Mouse (Mus musculus) skeletal muscle tissue, adult 2 months (tissue): ENCODE measurements at regions not wholly inside any gene's neighbourhood (a gene's known extent, or its start where the extent isn't known, plus 50 kb on each side); places are given as distances from the start of the nearest gene placed in this dataset.

Experiments used
- DNase-seq: peaks from one replicate; pipeline ENCODE4 v3.0.0-alpha.2; 2012; ENCODE audit warnings: low read depth, low spot score

DNA sequence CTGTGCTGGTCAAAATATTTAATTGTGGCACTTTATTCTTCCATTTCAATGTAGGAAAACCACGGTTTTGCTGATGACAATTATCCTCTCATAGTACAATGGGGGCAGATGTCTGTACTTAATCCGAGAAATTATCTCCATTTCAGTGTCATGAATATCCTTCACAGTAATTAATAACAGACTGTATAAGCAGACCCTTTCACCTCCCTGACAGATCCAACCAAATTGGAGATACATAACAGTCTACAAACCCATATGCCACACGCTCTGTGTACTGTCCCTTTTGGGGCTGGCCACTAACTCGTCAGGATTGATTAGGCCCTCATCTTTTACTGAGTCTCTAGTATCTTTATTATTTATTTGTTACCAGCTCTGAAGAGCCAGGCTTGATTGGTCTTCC, 212.6 kb upstream of the Igfbp7 start:
- DNase-seq = no peak

DNA sequence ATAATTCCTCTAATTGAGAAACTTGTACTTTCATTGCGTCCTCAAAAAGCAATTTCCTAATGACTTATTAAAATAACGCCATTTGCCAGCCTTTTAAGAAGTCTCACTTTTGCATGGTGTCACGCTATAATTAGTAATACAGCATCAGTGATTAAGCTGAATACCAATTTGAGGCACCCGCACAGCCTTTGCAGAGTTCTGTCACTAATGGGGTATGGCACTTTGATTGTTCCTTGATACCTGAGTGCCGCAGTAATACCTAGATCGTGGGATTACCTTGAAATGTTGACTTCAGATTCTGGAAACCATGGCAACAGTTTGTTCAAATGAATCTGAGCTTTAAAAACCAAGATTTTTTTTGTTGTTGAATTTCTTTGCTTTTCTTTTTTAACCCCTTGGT, 202.7 kb upstream of the Igfbp7 start:
- DNase-seq = no peak

DNA sequence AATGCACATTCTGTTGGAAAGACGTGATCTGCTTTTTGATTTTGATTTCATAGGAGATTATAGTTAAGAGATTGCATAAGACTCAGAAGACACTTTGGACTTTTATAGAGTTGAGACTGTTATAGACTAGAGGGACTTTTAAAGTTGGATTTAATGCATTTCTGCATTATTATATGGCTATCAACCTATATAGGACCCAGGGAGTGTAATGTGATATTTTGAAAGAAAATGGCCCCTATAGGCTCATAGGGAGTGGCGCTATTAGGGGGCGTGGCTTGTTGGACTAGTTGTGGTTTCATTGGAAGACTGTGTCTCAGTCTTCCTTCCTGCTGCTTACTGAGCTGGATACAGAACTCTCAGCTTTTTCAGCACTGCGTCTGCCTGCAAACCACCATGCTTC, 186.9 kb upstream of the Igfbp7 start:
- DNase-seq = no peak

DNA sequence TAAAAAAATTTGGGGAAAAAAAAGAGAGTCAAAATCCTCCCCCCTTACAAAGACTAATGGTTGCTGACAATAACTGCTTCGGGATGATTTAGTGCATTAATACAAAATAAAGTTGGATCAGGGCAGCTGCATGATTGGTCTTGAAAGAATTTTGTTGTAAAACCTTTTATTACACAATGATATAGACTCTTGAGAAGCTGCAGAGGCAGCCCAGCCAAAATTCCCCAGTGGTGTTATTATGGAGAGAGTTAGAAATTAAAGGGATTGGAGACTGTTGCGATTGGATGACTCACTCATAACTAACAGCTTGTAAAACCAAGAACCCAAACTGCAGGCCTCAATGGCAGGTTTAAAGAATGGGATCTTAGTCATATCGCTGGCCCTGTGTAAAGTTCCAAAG, 181.4 kb upstream of the Igfbp7 start:
- no peak for DNase-seq

DNA sequence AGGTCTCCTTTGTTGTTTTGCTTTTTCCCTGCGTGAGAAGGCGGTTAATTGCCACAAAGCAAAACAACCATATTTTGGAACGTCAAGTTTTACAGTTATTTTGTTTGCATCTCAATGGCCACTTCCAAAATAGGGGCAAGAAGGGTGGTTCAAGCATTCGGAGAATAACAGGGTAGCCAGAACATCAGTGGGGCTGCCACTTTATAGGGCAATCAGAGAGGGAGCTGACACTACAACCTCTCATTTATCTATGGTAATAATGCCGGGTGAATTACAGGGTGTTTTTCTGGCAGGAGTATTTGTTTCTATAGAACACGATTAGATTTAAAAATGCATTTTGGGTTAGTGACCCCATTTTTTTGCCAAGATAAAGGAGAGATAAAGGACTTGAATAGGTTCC, 173.9 kb upstream of the Igfbp7 start:
- no peak for DNase-seq

DNA sequence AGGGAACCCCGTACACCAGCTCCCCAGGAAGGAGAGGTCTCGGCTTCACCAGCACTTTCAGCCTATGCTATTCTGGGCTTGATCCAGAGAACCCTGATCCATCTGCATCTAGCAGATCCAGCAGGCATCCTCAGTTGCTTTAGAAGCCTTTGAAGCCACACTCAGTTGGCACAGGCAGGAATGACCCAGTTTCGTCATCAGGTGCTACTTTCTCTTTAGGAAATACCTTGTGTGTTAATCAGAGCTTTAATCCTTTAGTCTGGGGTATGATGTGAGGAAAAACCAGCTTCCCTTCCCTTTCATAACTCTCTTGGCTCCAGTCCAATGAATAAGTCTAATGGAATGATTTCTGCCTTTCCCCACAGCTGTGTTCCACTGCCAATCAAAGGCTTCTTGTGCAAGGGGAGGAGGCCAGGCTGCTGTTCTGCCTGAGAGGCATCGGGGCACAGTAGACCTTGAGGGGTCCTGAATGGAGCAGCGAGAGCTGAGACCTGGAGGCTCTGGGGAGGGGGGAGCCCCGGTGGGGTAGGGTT, 173.3 kb upstream of the Igfbp7 start:
- peak; percentile 26 for DNase-seq

DNA sequence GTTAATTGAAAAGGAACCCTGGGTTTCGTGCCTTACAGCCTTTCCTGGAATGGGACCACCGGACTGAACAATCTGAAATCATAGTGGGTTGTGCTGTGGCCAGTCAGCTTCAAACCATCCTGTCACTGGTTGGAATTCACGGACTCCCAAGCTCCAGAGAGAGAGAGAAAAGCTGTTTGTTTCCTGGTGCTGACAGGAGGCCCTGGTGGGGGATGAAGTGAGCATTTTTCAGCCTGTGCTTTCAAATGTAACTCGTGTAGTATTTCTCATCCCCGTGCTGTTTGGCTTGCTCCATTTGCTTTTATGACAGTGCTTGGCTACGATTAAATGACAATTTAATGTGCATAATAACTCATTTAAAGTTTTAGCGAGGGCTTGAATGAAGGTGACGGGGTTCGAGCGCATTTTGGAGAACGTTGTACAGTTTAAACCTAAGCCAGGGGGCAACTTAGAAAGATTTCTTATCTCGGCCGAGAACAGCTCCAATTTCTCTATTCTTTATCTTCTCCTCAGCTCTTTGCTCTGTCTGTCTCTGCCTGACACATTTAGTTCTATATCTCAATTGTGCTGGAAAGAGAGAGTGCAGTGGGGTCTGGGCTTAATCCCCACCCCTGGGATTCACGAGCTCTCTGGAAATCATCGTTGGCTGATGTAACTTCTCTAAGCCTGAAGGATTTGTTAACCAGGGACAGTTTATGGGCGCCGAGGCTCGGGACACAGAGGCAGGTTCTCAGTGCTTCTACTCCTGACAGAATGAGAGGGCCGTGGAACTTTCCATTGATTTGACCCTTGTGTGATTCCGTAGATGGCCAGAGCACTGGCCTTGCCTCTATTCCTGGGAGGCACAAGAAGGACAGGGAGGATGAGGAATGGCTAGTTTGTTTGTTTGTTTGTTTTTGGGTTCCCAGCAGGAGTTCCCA, 172.2 kb upstream of the Igfbp7 start:
- DNase-seq = no peak

DNA sequence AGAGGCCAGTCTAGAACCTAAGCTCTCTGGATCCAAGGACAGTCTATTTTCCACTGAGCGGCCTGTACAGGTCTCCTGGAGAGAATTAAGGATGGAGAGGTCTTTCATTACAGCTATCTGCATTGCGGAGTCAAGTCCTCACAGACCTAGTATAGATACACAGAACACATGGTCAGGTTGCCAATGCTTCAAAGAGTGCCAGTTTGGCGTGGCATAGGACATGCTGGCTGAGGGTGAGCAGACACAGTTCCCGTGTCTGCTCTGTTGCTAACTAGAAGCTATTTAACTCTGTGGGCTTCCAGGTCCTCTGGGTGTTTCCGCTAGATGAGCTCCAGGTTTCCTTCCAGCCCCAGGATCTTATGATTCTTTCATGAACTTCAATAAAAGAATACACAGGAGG, 169.0 kb upstream of the Igfbp7 start:
- DNase-seq = no peak

DNA sequence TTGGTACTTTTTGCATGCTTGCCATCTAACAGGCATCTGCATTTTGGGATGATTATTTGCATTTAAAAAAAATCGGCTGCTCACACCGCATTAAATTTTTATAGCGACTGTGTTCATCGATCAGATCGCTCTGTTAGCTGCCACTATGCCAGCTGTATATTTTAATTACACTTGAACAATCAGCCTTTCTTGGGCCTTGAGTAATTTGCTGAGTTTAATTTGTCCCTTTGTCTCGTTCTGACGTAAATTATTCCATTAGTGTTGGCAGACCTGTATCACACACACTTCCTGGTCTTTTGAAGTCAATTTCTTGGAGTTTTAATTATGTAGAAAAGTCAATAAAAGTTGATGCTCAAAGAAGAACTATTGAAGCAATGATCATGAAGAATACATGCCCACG, 167.9 kb upstream of the Igfbp7 start:
- DNase-seq = no peak

DNA sequence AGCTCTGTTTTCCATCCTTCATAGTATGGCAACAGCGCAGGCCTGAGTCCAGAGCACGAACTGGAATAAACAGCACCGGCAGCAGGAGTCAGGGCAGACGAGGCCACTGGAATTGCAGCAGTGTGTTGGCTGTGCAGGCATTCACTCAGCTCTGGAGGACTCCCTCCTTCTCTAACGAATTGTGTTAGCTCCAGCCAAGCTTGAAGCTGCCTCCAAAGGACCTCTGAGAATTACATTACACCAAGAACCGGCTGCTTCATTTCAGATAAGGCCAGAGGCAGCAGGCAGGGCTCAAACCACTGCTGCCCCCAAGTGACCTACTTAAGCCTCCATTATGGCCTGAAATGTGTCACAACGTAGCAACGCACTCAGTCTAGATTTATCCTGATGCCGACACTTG, 162.5 kb upstream of the Igfbp7 start:
- no peak for DNase-seq

DNA sequence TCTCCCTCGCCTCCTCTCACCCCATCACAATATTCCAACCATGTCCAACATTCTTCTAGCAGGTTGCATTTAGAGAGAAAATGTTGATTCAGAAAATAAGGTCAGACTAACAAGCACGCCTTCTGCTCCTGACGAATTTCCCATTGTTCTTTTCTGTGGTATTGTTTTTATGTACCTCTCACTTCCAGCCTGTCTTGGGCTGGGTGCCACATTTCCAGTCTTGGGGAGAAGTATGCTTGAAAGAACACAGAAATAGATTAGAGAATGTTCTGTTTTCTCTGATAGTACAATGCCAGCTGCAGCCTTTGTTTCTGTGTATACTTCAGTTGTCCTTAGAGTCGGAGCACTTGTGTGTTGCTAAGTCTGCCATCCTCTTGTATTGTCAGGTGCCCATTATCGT, 160.3 kb upstream of the Igfbp7 start:
- DNase-seq = no peak

DNA sequence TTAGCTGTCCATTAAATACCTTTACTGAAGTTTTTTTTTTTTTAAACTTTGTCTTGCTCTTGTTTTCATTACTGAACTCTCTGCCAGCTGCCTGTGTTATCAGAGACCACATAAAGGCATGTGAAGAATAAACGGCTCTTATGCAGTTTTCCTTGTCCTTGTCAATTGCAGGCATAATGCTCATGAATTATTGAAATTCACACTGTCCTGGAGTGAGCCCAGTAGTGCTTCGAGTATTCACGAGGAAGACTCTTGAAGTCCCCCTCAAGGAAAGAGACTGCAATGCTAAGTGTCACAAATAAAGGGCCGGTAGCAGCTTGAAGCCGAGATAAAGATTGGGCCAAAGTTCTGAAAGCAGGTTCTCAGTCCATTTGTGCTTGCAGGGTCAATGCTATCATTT, 144.7 kb upstream of the Igfbp7 start:
- DNase-seq = no peak

DNA sequence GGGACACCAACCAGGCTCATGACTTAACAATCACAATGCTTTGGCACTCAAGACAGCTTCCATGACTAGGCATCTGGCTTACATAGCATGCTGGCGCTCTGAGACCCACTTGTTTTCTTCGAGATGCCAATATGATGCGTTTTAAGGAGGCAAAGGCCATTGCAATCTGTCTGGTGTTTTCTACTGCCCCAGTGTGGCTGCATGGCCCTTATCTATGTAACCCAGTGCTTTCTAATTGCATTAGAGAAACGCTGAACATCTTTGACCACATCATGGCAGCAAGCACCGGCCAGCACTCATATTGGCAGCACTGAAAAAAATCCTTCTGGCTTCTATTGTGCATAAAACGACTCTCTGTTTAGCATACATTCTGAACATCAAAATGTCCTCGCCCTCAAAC, 144.2 kb upstream of the Igfbp7 start:
- DNase-seq = no peak

DNA sequence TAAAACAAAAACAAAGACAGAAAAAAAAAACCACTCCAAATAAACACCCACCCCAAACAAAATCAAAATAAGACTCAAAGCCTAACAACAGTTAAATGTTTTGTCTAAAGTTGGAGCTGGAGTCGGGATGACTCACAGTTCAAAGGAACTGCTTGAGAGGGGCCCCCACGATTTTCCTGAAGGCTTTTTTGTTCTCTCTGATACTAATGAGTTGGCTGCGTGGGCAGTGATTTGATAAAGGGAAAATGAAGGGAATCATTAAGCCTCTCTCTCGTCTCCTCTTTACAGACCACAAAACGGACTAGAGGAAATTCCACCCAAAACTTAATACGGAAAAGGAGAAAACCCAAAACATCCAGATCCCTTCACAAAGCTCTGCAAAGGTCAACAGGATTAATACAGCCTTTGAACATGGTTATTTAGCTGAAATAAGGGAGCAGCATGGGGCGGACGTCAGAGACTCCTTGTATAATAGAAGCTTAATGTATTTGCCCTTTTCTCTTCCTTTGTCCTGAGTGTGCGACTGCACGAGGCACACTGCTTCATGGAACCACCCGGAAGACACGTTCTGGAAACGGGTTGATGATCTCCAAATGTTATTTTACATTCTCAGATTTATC, 138.3 kb upstream of the Igfbp7 start:
- DNase-seq = no peak

DNA sequence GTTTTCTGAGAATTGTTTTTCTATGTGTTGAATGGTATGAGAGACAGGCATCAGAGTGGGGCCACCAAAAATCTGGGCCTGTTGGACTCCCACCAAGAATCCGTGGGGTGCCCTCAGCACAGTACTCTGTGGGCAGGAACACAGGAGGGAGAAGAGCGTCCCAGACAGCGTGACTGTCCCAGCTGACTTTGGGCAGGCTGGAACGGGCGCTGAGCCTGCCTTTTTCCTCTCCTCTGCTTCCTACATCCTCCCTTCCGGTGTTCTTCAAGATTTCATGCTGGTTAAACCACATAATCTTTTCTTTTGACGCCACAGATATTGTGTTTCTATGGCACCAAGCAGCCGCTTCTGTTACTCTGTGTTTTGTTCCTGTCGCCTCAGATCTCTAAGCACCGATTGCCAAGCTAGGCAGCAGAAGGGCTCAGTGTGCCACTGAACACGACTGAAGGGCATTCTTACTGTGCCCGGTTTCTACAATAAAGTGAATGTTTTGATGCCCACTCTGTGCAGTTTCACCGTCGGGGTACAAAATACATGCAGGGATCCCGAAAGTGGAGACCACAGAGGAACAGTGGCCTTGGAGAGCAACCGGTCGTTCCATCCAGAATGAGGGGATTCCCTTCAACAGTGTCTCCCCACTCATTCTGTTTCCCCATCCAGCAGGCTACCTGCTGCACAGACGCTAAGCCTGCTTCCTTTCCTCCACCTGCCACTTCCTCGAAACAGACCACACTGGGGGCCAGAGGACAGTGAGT, 124.6 kb upstream of the Igfbp7 start:
- DNase-seq = no peak

DNA sequence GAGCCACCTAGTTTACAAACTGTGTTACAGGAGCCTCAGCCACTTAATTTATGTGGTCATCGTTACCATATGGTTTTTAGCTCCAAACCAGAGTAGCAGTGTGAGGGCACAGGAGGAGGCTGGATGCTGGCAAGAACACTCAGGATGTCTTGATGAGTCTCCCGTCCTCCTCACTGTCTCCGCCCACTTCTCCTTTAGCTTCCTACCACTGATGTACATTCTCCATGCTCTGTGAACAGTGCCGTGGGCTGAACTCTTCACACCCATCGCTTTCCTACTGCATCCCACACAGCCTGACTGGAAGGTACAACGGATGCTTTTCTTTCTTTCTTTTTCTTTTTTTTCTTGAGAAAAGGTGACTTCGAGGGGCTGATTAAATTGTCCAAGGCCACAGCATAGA, 122.5 kb upstream of the Igfbp7 start:
- DNase-seq = no peak

DNA sequence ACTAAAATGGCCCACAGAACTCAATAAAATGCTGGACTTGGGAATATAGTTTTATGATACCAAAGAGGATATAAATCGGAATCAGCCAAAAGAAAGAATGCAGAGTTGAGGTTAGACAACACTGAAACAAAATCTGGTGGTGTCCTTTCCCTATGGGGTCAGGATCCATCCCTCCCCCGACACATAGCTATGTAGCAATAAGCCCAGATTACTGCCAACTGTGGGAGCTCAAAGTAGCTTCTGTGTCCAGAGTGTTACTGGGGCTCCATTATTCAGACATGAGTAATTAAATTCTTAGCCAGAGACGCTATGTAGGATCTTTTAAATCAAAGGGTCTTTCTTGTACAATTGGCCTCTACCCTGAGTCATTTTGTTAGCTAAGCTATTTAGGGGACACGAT, 109.4 kb upstream of the Igfbp7 start:
- DNase-seq = no peak

DNA sequence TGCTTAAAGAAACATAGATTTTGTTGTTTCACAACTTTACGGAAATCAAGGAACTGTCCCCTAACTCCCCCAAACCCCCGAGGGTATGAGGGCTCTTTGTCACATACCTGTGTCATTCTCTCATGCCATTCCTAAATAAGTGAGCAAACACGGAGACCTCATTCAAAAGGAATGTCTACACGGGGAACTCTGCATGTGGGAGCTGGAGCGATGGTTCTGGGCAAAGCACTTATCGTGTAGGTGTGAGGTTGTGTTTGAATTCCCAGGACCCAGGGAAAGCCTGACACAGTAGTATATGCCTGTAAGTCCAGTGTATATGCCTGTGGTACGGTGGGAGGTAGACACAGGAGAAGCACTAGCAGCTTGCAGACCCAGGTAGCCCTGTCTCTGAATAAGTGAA, 107.6 kb upstream of the Igfbp7 start:
- DNase-seq = no peak

DNA sequence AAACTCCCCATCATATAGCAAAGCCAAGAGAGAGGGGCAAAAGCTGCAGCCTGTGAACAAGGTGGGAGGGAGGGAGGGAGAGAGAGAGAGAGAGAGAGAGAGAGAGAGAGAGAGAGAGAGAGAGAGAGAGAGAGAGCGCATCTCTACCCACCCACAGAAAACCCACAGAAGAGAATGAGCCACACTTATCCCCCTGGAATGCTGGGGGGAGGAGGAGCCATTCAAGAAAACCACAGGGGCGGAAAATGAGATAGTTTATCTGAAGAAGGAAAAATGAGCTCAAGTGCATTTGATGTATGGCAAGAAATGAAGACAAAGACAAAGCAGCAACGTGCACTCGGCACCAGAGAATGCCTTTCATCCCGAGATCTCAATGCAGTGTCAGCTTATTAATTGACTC, 94.8 kb upstream of the Igfbp7 start:
- no peak for DNase-seq

DNA sequence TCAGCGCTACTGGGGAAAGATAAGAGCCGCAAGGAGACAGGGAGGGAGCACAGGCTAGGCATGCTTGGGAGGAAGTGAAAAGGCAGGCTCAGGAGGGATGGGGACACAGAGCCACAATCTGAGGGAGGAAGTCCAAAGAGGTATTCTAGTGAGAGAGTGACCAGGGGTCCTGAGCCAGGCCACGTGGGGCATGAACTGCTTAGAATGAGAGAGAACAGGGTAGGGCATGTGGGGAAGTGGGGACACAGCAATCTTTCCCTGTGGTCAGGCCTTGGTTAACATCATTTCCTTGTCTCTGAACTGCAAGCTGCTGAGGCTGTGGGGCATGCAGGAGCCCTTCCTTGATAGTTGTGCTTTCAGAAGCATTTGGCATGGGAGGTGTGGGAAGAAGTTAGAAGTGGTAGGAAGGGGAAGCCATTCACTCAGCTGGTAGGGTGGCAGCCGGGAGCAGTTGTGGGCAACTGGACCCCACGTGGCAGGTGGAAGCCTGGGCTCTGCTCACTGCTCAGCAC, 92.2 kb upstream of the Igfbp7 start:
- no peak for DNase-seq

DNA sequence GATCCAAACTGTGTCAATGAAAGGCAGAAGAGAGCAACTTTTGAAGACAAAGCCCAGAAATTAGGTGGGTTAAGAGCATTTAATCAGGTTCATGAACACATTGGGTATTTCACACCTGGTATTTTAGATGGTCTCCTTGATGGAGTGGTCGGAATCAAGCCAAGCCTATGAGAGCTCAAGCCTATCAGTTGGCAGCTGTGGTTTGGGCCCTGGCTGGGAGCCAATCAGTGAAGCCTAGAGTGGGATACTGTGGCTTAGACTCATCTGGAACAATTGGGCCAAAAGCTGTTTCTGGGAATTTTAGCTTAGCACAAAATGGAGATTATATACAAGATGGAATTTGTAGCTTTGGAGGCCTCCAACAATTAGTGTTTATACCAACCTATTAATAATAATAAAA, 86.8 kb upstream of the Igfbp7 start:
- no peak for DNase-seq

DNA sequence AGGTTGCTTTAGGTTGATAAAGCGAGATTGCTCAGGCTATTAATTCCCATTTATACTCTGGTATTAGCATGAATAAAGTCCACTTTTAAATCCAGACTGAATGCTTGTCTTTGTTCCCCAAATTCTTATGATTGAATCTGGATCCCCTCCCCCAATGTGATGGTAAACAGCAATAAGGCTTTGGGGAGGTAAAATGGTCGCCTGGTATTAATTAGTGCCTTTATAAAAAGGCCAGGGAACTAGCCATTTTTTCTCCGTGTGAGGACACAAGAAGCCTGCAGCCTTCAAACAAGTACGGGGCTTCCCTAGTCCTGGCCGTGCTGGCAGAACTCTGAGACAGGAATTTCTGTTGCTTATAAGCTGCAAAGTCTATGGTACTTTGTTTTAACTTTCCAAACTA, 81.1 kb upstream of the Igfbp7 start:
- no peak for DNase-seq
